Mouse (Mus musculus) lung, embryonic 15.5 days (tissue): ENCODE data around the gene Defb9. TPM values are rescaled to one million over a fixed set of nuclear protein-coding genes. Genes with fewer than 3 reads are reported as not detected.
"Not testable (repeated sequence)": the region's sequence is repeated elsewhere in the genome, so short reads cannot be mapped to it uniquely, and the experiment has no call there.

Experiments
- ATAC-seq: fragments of 200-750 bp; cut with Nextera tagmentation; 2 replicates; pipeline ENCODE4 v1.8.0; 2017; ENCODE audit warnings: moderate number of reproducible peaks, borderline replicate concordance; ENCODE audit not compliant: low FRiP score, low TSS enrichment; ENCODE audit errors: extremely low read depth
- H3K27ac ChIP-seq: fragments of 300-500 bp; sonication (generic); 2 replicates; pipeline ENCODE4 v1.5.1; 2015; ENCODE audit warnings: moderate library complexity, mild to moderate bottlenecking, inconsistent platforms
- H3K27me3 ChIP-seq: fragments of 300-500 bp; sonication (generic); 2 replicates; pipeline ENCODE4 v1.6.1; 2015; ENCODE audit warnings: inconsistent platforms
- H3K36me3 ChIP-seq: fragments of 300-500 bp; sonication (generic); 2 replicates; pipeline ENCODE4 v1.6.1; 2015; ENCODE audit warnings: inconsistent platforms
- H3K4me1 ChIP-seq: fragments of 300-500 bp; sonication (generic); 2 replicates; pipeline ENCODE4 v1.6.1; 2015; ENCODE audit warnings: inconsistent platforms
- H3K4me2 ChIP-seq: fragments of 300-500 bp; sonication (generic); 2 replicates; pipeline ENCODE4 v1.6.1; 2015; ENCODE audit warnings: inconsistent platforms, mild to moderate bottlenecking, moderate library complexity
- H3K4me3 ChIP-seq: fragments of 300-500 bp; sonication (generic); 2 replicates; pipeline ENCODE4 v1.5.1; 2015; ENCODE audit warnings: mild to moderate bottlenecking, inconsistent platforms
- H3K9ac ChIP-seq: fragments of 300-500 bp; sonication (generic); 2 replicates; pipeline ENCODE4 v1.6.1; 2015; ENCODE audit warnings: inconsistent platforms
- H3K9me3 ChIP-seq: fragments of 300-500 bp; sonication (generic); 2 replicates; pipeline ENCODE4 v1.6.1; 2016; ENCODE audit warnings: inconsistent platforms
- WGBS: fragments of 180-500 bp; shearing (Covaris S2); methylation state at CpG from one replicate; pipeline ENCODE4 v1.1.7; 2015; 5-methylcytosine and 5-hydroxymethylcytosine counted together
- polyA plus RNA-seq: library from polyadenylated mRNA; unstranded; fragments of >200 nt; fragmentation: Nextera tagmentation; extraction: Ambion mirVana; gene quantifications from 2 replicates; pipeline ENCODE4 v1.2.1, GENCODE M21; 2015

The Defb9 gene
- polyA plus RNA-seq: not detected in 2 replicates

DNA sequence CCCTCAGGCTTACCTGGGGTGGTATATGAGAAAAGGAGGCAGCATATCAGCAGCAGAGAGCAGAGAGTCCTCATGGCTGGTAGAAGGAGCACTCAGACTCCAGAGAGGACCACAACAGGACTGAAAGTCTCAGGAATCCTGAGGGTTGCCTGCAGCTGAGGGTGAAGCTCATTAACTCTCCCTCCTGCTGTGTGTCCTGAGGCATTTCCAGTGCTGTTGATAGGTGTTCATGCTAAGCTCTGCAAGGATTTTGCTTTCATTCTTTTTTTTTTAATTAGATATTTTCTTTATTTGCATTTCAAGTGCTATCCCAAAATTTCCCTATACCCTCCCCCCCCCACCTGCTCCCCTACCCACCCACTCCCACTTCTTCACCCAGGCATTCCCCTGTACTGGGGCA is at the start of gene Defb9:
Defb9 (minus strand) TSS at position 101 of the 400 bp plus-strand sequence.
- not testable (repeated sequence) for H3K9me3 ChIP-seq, H3K27me3 ChIP-seq, H3K27ac ChIP-seq, H3K4me3 ChIP-seq, H3K9ac ChIP-seq, H3K36me3 ChIP-seq, H3K4me1 ChIP-seq, H3K4me2 ChIP-seq, ATAC-seq

DNA sequence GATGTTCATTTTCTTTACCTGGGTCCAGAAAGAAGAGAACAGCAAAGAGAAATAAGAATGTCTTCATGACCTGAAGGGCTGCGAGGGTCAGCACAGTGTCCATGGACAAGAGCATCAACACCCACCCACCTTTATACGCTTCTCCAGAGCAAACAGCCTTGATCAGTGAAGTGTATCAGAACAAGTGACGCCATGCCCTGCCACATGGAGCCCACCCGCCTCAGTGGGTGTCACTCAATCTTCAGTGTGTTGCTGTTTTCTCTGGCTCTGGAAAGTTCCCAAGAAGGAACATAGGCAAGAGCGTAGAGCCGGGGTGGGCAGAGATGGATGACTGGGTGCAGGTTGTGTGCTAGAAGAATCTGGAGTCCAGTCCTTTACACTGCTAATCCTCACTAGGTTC is 47.4 kb upstream of the Defb9 start, which contains the start of gene Defb15:
Defb15 (minus strand) TSS at position 101 of the 400 bp plus-strand sequence.
- Histone ChIP-seq H3K9ac (no peak within 1 kb of the TSS), H3K4me3 (no peak within 1 kb of the TSS), H3K27me3 (no peaks in the 10 kb centered on the region), H3K27ac (no peak within 1 kb of the TSS), H3K9me3 (no peaks in the 10 kb centered on the region), H3K4me2 (no peak within 1 kb of the TSS), H3K36me3 (no peaks in the 10 kb centered on the region), H3K4me1 (no peaks in the 10 kb centered on the region)
- 86% methylated on average over 6 of the region's 6 CpGs for WGBS
- no peak for ATAC-seq

DNA sequence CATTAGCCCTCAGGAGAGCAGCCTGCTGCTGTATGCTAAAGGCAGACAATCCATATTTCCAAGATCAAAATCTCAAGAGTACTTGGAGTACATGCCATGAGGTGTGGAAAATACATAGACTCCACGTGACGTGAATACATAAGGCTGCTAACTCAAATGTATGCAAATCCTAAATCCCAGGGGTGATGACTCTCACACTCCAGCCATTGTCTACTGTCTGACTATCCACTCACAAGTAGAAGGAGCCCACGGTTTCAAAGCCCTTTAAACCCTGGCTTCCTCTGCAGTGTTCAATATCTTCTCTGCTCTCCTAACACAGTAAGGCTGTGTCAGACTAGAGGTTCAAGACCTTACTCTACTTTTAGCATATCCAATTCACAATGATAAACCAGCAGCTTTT is 45.5 kb upstream of the Defb9 start:
- not testable (repeated sequence) for H3K36me3 ChIP-seq, ATAC-seq, H3K4me2 ChIP-seq, H3K9ac ChIP-seq, H3K9me3 ChIP-seq, H3K27ac ChIP-seq, H3K27me3 ChIP-seq, H3K4me3 ChIP-seq, H3K4me1 ChIP-seq
- WGBS: 80% methylated on average over 3 of the region's 3 CpGs

DNA sequence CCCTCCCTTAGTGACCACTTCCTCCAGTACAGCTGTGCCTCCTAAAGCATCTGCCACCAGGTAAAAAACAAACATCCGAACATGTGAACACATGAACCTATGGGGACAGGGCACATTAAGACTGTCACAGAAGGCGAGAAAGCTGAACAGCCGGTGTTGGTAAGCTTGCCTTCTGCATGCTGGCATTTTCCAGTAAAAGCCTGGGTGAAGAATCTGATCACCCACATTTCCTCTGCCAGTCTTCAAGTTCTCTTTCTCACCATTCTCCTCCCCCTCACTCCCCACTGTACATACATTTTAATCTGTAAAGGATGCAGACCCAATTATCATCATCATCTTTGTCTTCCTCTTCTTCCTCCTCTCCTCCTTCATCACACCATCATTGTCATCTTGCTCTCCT is 30.4 kb upstream of the Defb9 start:
- ATAC-seq: no peak
- H3K4me1 ChIP-seq: no peaks in the 10 kb centered on the region
- H3K36me3 ChIP-seq: no peaks in the 10 kb centered on the region
- no peak overlapping the region for H3K9ac ChIP-seq
- no peaks in the 10 kb centered on the region for H3K9me3 ChIP-seq
- no peak overlapping the region for H3K4me2 ChIP-seq
- H3K27ac ChIP-seq: no peak overlapping the region
- H3K27me3 ChIP-seq: no peaks in the 10 kb centered on the region
- no peak overlapping the region for H3K4me3 ChIP-seq
- WGBS: 74% methylated on average over 3 of the region's 3 CpGs

DNA sequence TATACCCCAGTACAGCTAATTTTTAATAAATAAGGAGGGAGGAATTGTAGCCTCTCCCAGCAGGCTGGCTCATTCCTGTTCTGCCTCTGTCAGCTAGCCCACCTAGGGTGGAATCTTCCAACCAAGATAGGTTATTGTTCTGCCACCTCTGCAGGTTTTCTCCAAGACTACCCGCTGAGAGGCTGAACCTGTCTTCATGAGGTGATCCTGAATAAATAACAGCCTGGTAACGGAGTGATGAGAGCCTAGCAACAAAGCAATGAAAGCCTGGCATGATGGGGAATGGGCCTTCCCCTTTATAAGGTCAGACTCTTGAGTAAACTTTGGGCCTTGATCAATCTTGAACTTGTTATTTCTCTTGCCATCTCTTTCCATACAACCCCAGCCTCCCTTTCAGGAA is 27.3 kb upstream of the Defb9 start:
- 25% methylated on average over 2 of the region's 2 CpGs for WGBS
- Histone ChIP-seq H3K4me2 (no peak overlapping the region), H3K36me3 (no peaks in the 10 kb centered on the region), H3K27ac (no peak overlapping the region), H3K27me3 (no peaks in the 10 kb centered on the region), H3K9me3 (no peaks in the 10 kb centered on the region), H3K4me1 (no peaks in the 10 kb centered on the region), H3K9ac (no peak overlapping the region), H3K4me3 (no peak overlapping the region)
- no peak for ATAC-seq

DNA sequence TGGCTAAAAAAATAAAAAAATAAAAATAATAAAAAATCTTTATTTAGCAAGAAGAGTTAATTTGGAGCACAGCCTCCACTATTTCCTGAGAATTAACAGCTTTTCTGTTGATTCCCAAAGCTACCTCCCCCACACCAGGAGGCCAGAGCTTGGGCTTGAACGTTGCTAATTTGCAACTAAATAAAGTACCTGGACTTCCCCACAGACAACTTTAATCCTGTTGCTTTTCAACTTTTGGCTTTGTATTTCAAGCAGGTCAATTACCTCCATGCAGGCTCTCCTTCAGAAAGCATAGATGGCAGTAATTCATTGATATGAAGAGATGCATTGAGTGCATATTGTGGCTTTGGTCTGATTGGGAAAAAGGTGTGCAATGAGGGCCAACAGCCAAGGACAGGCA is 26.7 kb upstream of the Defb9 start:
- no peaks in the 10 kb centered on the region for H3K27me3 ChIP-seq
- no peak overlapping the region for H3K9ac ChIP-seq
- H3K9me3 ChIP-seq: no peaks in the 10 kb centered on the region
- ATAC-seq: no peak
- H3K4me3 ChIP-seq: no peak overlapping the region
- no peak overlapping the region for H3K4me2 ChIP-seq
- no peak overlapping the region for H3K27ac ChIP-seq
- no peaks in the 10 kb centered on the region for H3K36me3 ChIP-seq
- 19% methylated on average over 1 of the region's 1 CpGs for WGBS
- no peaks in the 10 kb centered on the region for H3K4me1 ChIP-seq

DNA sequence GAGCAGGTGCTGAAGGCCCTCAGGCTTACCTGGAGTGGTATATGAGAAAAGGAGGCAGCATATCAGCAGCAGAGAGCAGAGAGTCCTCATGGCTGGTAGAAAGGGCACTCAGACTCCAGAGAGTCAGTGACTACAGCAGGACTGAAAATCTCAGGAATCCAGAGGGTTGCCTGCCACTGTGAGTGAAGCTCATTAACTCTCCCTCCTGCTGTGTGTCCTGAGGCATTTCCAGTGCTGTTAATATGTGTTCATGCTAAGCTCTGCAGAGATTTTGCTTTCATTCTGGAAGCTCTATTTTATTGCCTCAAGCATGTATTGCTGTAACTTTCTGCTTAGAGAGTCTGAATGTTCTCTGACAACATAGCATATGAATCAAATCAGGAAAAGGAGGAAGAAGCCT is 21.1 kb upstream of the Defb9 start, which contains the start of gene Defb11:
Defb11 (minus strand) TSS at position 123 of the 400 bp plus-strand sequence.
- not testable (repeated sequence) for H3K27ac ChIP-seq, H3K9me3 ChIP-seq, ATAC-seq, H3K27me3 ChIP-seq, H3K4me2 ChIP-seq, H3K9ac ChIP-seq, H3K4me1 ChIP-seq, H3K4me3 ChIP-seq, H3K36me3 ChIP-seq

DNA sequence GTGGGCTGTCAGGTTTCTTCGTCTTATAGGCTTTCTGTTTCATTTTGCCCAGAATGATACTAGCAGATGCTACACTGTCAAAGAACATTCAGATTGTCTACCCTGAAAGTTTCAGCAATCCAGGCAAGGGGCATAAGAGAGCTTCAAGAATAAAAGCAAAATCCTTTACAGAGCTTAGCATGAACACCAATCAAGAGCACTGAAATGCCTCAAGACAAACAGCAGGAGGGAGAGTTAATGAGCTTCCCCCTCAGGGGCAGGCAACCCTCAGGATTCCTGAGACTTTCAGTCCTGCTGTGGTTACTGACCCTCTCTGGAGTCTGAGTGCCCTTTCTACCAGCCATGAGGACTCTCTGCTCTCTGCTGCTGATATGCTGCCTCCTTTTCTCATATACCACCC is 26.6 kb downstream of the Defb9 start, which contains the start of gene Defb10:
Defb10 (plus strand) TSS at position 316 of the 400 bp plus-strand sequence.
- not testable (repeated sequence) for H3K27ac ChIP-seq, H3K36me3 ChIP-seq, H3K4me1 ChIP-seq, H3K27me3 ChIP-seq, H3K4me3 ChIP-seq, H3K9ac ChIP-seq, ATAC-seq, H3K4me2 ChIP-seq, H3K9me3 ChIP-seq
- 43% methylated on average over 1 of the region's 1 CpGs for WGBS

Other genes starting within 250 kb of the Defb9 start
- gene Defa17, start 229.6 kb downstream of the Defb9 start, polyA plus RNA-seq: not detected in 2 replicates
- gene Defa34, start 219.6 kb downstream of the Defb9 start, polyA plus RNA-seq: not detected in 2 replicates
- gene AY761184, start 181.8 kb downstream of the Defb9 start, polyA plus RNA-seq: not detected in 2 replicates
- not detected in 2 replicates for gene Defa24, start 150.9 kb downstream of the Defb9 start, polyA plus RNA-seq
- not detected in 2 replicates for gene Defb50, start 61.9 kb downstream of the Defb9 start, polyA plus RNA-seq
- gene Defb2, start 45.5 kb downstream of the Defb9 start, polyA plus RNA-seq: not detected in 2 replicates
- gene Defb10, start 26.5 kb downstream of the Defb9 start, polyA plus RNA-seq: not detected in 2 replicates
- gene Defb11, start 21.0 kb upstream of the Defb9 start, polyA plus RNA-seq: not detected in 2 replicates
- gene Defb15, start 47.3 kb upstream of the Defb9 start, polyA plus RNA-seq: not detected in 2 replicates
- gene Defb35, start 52.9 kb upstream of the Defb9 start, polyA plus RNA-seq: not detected in 2 replicates
- gene Defb13, start 61.3 kb upstream of the Defb9 start, polyA plus RNA-seq: not detected in 2 replicates
- gene Fam90a1a, start 73.3 kb upstream of the Defb9 start, polyA plus RNA-seq: not detected in 2 replicates
- not detected in 2 replicates for gene Ccdc70, start 84.4 kb upstream of the Defb9 start, polyA plus RNA-seq
- 2.4 and 2.7 TPM in 2 replicates for gene Atp7b, start 174.9 kb upstream of the Defb9 start, polyA plus RNA-seq
- 27.3 and 29.8 TPM in 2 replicates for gene Alg11, start 175.3 kb upstream of the Defb9 start, polyA plus RNA-seq
- gene Nek5, start 239.6 kb upstream of the Defb9 start, polyA plus RNA-seq: 1.0 TPM in 2 replicates